ENCODE assay signal across 19 mouse cellular contexts in genomic region chr3:131917734-131918534, GRCm38 (mm10).
"Had no signal": no experiment of that assay in that cellular context is flagged by ENCODE, and none has a peak within 500 bp of the region (broad histone marks: within the 10 kb centered on the region; RNA-seq: fewer than 3 reads in every experiment).

No protein-coding gene starts in this region.

- DNase-seq: kidney, postnatal 14 days; kidney, postnatal 4 days; left cerebral cortex, postnatal 4 days; liver, postnatal 0 days; lung, embryonic 14.5 days; retina, postnatal 1 day; right cerebral cortex, postnatal 25 days; spleen, adult 18-20 months; thymus, postnatal 25 days had no signal

- H3K27me3 ChIP-seq: limb, embryonic 12.5 days; limb, embryonic 15.5 days; midbrain, embryonic 12.5 days; neural tube, embryonic 13.5 days; stomach, embryonic 15.5 days had no signal

- H3K9me3 ChIP-seq: limb, embryonic 12.5 days; limb, embryonic 15.5 days; midbrain, embryonic 12.5 days; neural tube, embryonic 13.5 days; stomach, embryonic 15.5 days had no signal

- H3K4me2 ChIP-seq: limb, embryonic 12.5 days; limb, embryonic 15.5 days; liver, embryonic 11.5 days; lung, embryonic 14.5 days; midbrain, embryonic 12.5 days; neural tube, embryonic 13.5 days; stomach, embryonic 15.5 days had no signal

- H3K36me3 ChIP-seq: limb, embryonic 12.5 days; limb, embryonic 15.5 days; midbrain, embryonic 12.5 days; neural tube, embryonic 13.5 days; stomach, embryonic 15.5 days had no signal

- H3K4me1 ChIP-seq: midbrain, embryonic 12.5 days; stomach, embryonic 15.5 days had no signal

- ATAC-seq: liver, postnatal 0 days; lung, postnatal 0 days had no signal

- H3K9ac ChIP-seq: limb, embryonic 12.5 days; limb, embryonic 15.5 days; liver, embryonic 14.5 days; liver, postnatal 0 days; lung, embryonic 14.5 days; midbrain, embryonic 12.5 days; neural tube, embryonic 13.5 days; stomach, embryonic 15.5 days had no signal

- H3K27ac ChIP-seq: limb, embryonic 12.5 days; limb, embryonic 15.5 days; liver, embryonic 14.5 days; macrophage; midbrain, embryonic 12.5 days; neural tube, embryonic 13.5 days; stomach, embryonic 15.5 days had no signal

- H3K4me3 ChIP-seq: limb, embryonic 12.5 days; limb, embryonic 15.5 days; midbrain, embryonic 12.5 days; myocyte; neural tube, embryonic 13.5 days; stomach, embryonic 15.5 days had no signal
